Mouse (Mus musculus): ENCODE results near the gene Lifr. TPM values are rescaled to one million over a fixed set of nuclear protein-coding genes. Genes with fewer than 3 reads are reported as not detected.

Gene Lifr
- polyA plus RNA-seq (2014; fragmentation: Nextera tagmentation; extraction: Ambion mirVana), result 11.8 and 17.5 TPM in 2 replicates

GRCm38 (mm10) chr15:7090211-7090765 is at the start of gene Lifr:
Gene Lifr (plus strand): TSS chr15:7090614.
- Histone ChIP-seq H3K4me1 (ENCODE audit: control insufficient read depth, insufficient read depth, low read length) (no peaks in the 10 kb centered on the region), H3K27me3 (ENCODE audit: control insufficient read depth, insufficient read depth, low read length) (no peaks in the 10 kb centered on the region), H3K27ac (replicated peaks; ENCODE audit: low read depth, low read length) (no peak within 1 kb of the TSS), H3K36me3 (ENCODE audit: control insufficient read depth, insufficient read depth, low read length) (no peaks in the 10 kb centered on the region), H3K9ac (replicated peaks; ENCODE audit: low read length) (no peak within 1 kb of the TSS), H3K4me2 (ENCODE audit: low read length) (no peak within 1 kb of the TSS), H3K4me3 (replicated peaks; ENCODE audit: low read depth, low read length) (no peak within 1 kb of the TSS), H3K9me3 (ENCODE audit: control insufficient read depth, low read length) (no peaks in the 10 kb centered on the region)
- WGBS, result 69% methylated on average over 8 of the region's 8 CpGs
- ATAC-seq (ENCODE audit: low FRiP score, low TSS enrichment) (no peak), DNase-seq (no peak)

DNA sequence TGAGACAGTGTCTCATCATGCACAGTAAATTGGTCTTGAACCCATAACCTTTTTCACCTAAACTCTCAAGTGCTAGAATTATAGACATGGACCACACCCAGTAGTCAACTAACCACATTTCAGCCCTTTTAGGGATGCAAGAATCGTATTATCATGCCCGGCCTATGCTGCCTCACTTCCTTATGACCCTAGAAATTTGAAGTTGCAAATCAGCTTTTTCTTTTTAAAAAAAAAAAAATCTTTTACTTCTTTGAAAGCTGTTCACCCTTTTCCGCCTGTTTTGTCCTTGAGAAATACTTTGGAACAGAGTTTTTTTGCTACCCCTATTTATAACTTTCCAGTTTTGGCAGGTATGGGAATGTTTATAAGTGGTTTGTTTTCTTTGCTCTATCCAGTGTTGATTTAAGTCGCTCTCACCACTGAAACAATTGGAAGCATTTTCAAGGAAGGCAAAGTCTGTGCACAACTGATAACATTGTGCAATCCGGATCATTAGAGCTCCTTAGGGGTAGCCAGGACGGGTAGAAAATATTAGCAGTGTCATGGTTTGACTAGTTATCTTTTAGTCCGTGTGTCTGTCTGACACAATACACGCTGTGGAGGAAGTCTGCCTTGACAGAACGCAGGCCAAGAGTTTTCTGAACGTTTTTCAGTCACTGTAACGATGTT is 46.2 kb upstream of the Lifr start:
- H3K4me3 ChIP-seq (replicated peaks; ENCODE audit: low read depth, low read length), result no peak overlapping the region
- H3K36me3 ChIP-seq (ENCODE audit: control insufficient read depth, insufficient read depth, low read length), result no peaks in the 10 kb centered on the region
- no peak overlapping the region for H3K27ac ChIP-seq (replicated peaks; ENCODE audit: low read depth, low read length)
- 85% methylated on average over 11 of the region's 11 CpGs for whole genome bisulfite sequencing
- ATAC-seq (ENCODE audit: low FRiP score, low TSS enrichment) (no peak), DNase-seq (no peak)
- H3K9ac ChIP-seq (replicated peaks; ENCODE audit: low read length), result no peak overlapping the region
- no peaks in the 10 kb centered on the region for H3K9me3 ChIP-seq (ENCODE audit: control insufficient read depth, low read length)
- no peak overlapping the region for H3K4me2 ChIP-seq (ENCODE audit: low read length)
- H3K4me1 ChIP-seq (ENCODE audit: control insufficient read depth, insufficient read depth, low read length), result no peaks in the 10 kb centered on the region
- H3K27me3 ChIP-seq (ENCODE audit: control insufficient read depth, insufficient read depth, low read length), result no peaks in the 10 kb centered on the region

- Histone ChIP-seq H3K27ac (replicated peaks; ENCODE audit: low read depth, low read length) (no peak overlapping the region), H3K27me3 (ENCODE audit: control insufficient read depth, insufficient read depth, low read length) (no peaks in the 10 kb centered on the region), H3K4me1 (ENCODE audit: control insufficient read depth, insufficient read depth, low read length) (no peaks in the 10 kb centered on the region), H3K9me3 (ENCODE audit: control insufficient read depth, low read length) (no peaks in the 10 kb centered on the region), H3K4me3 (replicated peaks; ENCODE audit: low read depth, low read length) (no peak overlapping the region), H3K36me3 (ENCODE audit: control insufficient read depth, insufficient read depth, low read length) (no peaks in the 10 kb centered on the region), H3K4me2 (ENCODE audit: low read length) (no peak overlapping the region), H3K9ac (replicated peaks; ENCODE audit: low read length) (no peak overlapping the region)
- ATAC-seq (ENCODE audit: low FRiP score, low TSS enrichment) (no peak), DNase-seq (no peak)
- 92% methylated on average over 4 of the region's 4 CpGs for WGBS
Observed at GRCm38 (mm10) chr15:7045056-7045455, 45.4 kb upstream of the Lifr start.

- H3K9me3 ChIP-seq (ENCODE audit: control insufficient read depth, low read length), result no peaks in the 10 kb centered on the region
- H3K4me2 ChIP-seq (ENCODE audit: low read length), result no peak overlapping the region
- no peaks in the 10 kb centered on the region for H3K27me3 ChIP-seq (ENCODE audit: control insufficient read depth, insufficient read depth, low read length)
- H3K27ac ChIP-seq (replicated peaks; ENCODE audit: low read depth, low read length), result no peak overlapping the region
- H3K4me1 ChIP-seq (ENCODE audit: control insufficient read depth, insufficient read depth, low read length), result no peaks in the 10 kb centered on the region
- H3K4me3 ChIP-seq (replicated peaks; ENCODE audit: low read depth, low read length), result no peak overlapping the region
- 86% methylated on average over 3 of the region's 3 CpGs for WGBS
- H3K9ac ChIP-seq (replicated peaks; ENCODE audit: low read length), result no peak overlapping the region
- no peak for DNase-seq
- H3K36me3 ChIP-seq (ENCODE audit: control insufficient read depth, insufficient read depth, low read length), result no peaks in the 10 kb centered on the region
- ATAC-seq (ENCODE audit: low FRiP score, low TSS enrichment), result no peak
Observed at GRCm38 (mm10) chr15:7047931-7048330, 42.5 kb upstream of the Lifr start.

DNA sequence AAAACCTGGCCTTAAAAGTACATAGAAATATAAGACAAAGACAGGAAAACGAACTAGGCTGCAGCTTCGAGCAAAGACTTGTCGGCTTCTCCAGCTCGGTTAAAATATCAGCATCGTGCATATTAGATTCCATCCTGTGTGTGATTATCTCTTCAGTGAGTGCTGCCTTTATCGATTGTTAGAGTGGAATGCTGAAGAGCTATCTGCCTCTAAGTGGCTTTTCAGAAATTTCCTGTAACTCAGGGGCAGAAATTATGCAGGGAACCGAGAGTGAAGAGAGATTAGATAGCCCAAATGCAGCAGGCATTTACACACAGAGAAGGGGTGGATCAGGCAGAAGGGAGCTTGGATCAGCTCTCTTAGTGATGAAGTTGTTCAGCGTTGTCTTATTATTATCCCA is 41.5 kb upstream of the Lifr start:
- no peaks in the 10 kb centered on the region for H3K9me3 ChIP-seq (ENCODE audit: control insufficient read depth, low read length)
- H3K27ac ChIP-seq (replicated peaks; ENCODE audit: low read depth, low read length), result no peak overlapping the region
- H3K4me1 ChIP-seq (ENCODE audit: control insufficient read depth, insufficient read depth, low read length), result no peaks in the 10 kb centered on the region
- H3K9ac ChIP-seq (replicated peaks; ENCODE audit: low read length), result no peak overlapping the region
- ATAC-seq (ENCODE audit: low FRiP score, low TSS enrichment), result no peak
- H3K4me3 ChIP-seq (replicated peaks; ENCODE audit: low read depth, low read length), result no peak overlapping the region
- no peaks in the 10 kb centered on the region for H3K27me3 ChIP-seq (ENCODE audit: control insufficient read depth, insufficient read depth, low read length)
- no peak overlapping the region for H3K4me2 ChIP-seq (ENCODE audit: low read length)
- DNase-seq, result no peak
- WGBS, result 76% methylated on average over 8 of the region's 8 CpGs
- H3K36me3 ChIP-seq (ENCODE audit: control insufficient read depth, insufficient read depth, low read length), result no peaks in the 10 kb centered on the region

DNA sequence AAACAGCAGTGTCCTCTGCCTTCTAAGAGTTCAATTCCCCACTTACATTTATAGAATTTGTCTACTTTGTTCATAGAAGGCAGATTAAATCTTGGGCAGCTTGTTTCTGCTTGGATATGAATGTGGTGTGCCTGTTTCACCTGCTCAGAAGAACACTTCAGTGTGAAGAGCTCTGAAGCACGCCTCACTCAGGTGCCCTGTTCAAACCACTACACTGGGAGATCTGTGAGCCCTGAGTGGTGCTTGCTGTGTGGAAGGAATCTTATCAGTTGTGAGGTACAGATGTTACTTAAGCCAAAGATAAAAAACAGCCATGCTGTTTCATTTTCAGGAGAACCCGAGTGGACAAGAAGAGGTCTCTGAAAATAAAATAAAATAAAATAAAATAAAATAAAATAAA is 38.7 kb upstream of the Lifr start:
- no peak for ATAC-seq (ENCODE audit: low FRiP score, low TSS enrichment)
- no peak for DNase-seq
- Histone ChIP-seq H3K4me1 (ENCODE audit: control insufficient read depth, insufficient read depth, low read length) (no peaks in the 10 kb centered on the region), H3K36me3 (ENCODE audit: control insufficient read depth, insufficient read depth, low read length) (no peaks in the 10 kb centered on the region), H3K9ac (replicated peaks; ENCODE audit: low read length) (no peak overlapping the region), H3K4me2 (ENCODE audit: low read length) (no peak overlapping the region), H3K4me3 (replicated peaks; ENCODE audit: low read depth, low read length) (no peak overlapping the region), H3K27me3 (ENCODE audit: control insufficient read depth, insufficient read depth, low read length) (no peaks in the 10 kb centered on the region), H3K9me3 (ENCODE audit: control insufficient read depth, low read length) (no peaks in the 10 kb centered on the region), H3K27ac (replicated peaks; ENCODE audit: low read depth, low read length) (no peak overlapping the region)
- WGBS, result 90% methylated on average over 2 of the region's 2 CpGs

GRCm38 (mm10) chr15:7052117-7052516 is 38.3 kb upstream of the Lifr start:
- ATAC-seq (ENCODE audit: low FRiP score, low TSS enrichment) (no peak), DNase-seq (no peak)
- H3K4me2 ChIP-seq (ENCODE audit: low read length), result no peak overlapping the region
- no peak overlapping the region for H3K9ac ChIP-seq (replicated peaks; ENCODE audit: low read length)
- H3K4me1 ChIP-seq (ENCODE audit: control insufficient read depth, insufficient read depth, low read length), result no peaks in the 10 kb centered on the region
- 79% methylated on average over 2 of the region's 2 CpGs for WGBS
- no peak overlapping the region for H3K27ac ChIP-seq (replicated peaks; ENCODE audit: low read depth, low read length)
- H3K36me3 ChIP-seq (ENCODE audit: control insufficient read depth, insufficient read depth, low read length), result no peaks in the 10 kb centered on the region
- H3K27me3 ChIP-seq (ENCODE audit: control insufficient read depth, insufficient read depth, low read length), result no peaks in the 10 kb centered on the region
- H3K4me3 ChIP-seq (replicated peaks; ENCODE audit: low read depth, low read length), result no peak overlapping the region
- H3K9me3 ChIP-seq (ENCODE audit: control insufficient read depth, low read length), result no peaks in the 10 kb centered on the region

DNA sequence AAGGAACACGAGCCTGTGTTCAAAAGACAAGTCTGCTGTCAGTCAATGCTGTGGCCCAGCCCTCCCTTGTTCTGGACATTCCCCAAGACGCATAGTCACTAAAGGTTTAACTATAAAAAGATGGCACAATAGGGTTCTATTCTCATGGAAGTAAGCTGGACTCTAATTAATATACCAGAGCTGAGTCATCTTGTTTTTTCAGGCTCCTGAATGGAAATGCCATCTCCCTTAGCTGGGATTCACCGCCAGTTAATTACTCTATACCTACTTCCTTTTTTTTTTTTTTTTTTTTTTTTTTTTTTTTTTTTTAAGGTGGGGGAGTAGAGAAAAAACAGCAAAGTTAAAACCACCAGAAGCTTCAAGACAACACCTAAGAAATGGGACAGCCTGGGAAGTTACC is 33.6 kb upstream of the Lifr start:
- H3K4me2 ChIP-seq (ENCODE audit: low read length), result no peak overlapping the region
- H3K4me1 ChIP-seq (ENCODE audit: control insufficient read depth, insufficient read depth, low read length), result no peaks in the 10 kb centered on the region
- no peak overlapping the region for H3K4me3 ChIP-seq (replicated peaks; ENCODE audit: low read depth, low read length)
- no peaks in the 10 kb centered on the region for H3K27me3 ChIP-seq (ENCODE audit: control insufficient read depth, insufficient read depth, low read length)
- no peaks in the 10 kb centered on the region for H3K9me3 ChIP-seq (ENCODE audit: control insufficient read depth, low read length)
- H3K9ac ChIP-seq (replicated peaks; ENCODE audit: low read length), result no peak overlapping the region
- WGBS, result 45% methylated on average over 3 of the region's 3 CpGs
- no peak for DNase-seq
- H3K27ac ChIP-seq (replicated peaks; ENCODE audit: low read depth, low read length), result no peak overlapping the region
- no peak for ATAC-seq (ENCODE audit: low FRiP score, low TSS enrichment)
- H3K36me3 ChIP-seq (ENCODE audit: control insufficient read depth, insufficient read depth, low read length), result no peaks in the 10 kb centered on the region

- H3K9me3 ChIP-seq (ENCODE audit: control insufficient read depth, low read length), result no peaks in the 10 kb centered on the region
Observed at GRCm38 (mm10) chr15:7060522-7060921, 29.9 kb upstream of the Lifr start.

More at GRCm38 (mm10) chr15:7060522-7060921, 29.9 kb upstream of the Lifr start:
- ATAC-seq (ENCODE audit: low FRiP score, low TSS enrichment) (no peak), DNase-seq (no peak)
- 82% methylated on average over 2 of the region's 2 CpGs for WGBS
- Histone ChIP-seq H3K4me2 (ENCODE audit: low read length) (no peak overlapping the region), H3K4me1 (ENCODE audit: control insufficient read depth, insufficient read depth, low read length) (no peaks in the 10 kb centered on the region), H3K36me3 (ENCODE audit: control insufficient read depth, insufficient read depth, low read length) (no peaks in the 10 kb centered on the region), H3K27ac (replicated peaks; ENCODE audit: low read depth, low read length) (no peak overlapping the region), H3K27me3 (ENCODE audit: control insufficient read depth, insufficient read depth, low read length) (no peaks in the 10 kb centered on the region), H3K4me3 (replicated peaks; ENCODE audit: low read depth, low read length) (no peak overlapping the region), H3K9ac (replicated peaks; ENCODE audit: low read length) (no peak overlapping the region)
